Mouse (Mus musculus) layer of hippocampus, adult 8-10 months (tissue): ENCODE measurements around the gene Clcn7. TPM values are rescaled to one million over a fixed set of nuclear protein-coding genes. Genes with fewer than 3 reads are reported as not detected.

Source experiments
- DNase-seq, 2 experiments: peaks; one replicate each; pipeline ENCODE4 v3.0.0; 2022; ENCODE audit warnings: low spot score in 2 of 2
- total RNA-seq, 4 experiments: library from RNA; stranded (reverse); gene quantifications; 2 replicates each; pipeline ENCODE4 v1.2.4; 2022

Gene Clcn7
- total RNA-seq, 4 experiments from 2014 or later, result 54.7 to 61.5 (median 58.9) TPM

GRCm38 (mm10) chr17:25210680-25211466, 77.7 kb downstream of the Clcn7 start:
- no peak for DNase-seq

GRCm38 (mm10) chr17:25211705-25212104, 78.5 kb downstream of the Clcn7 start:
- DNase-seq, result no peak

Other genes starting within 250 kb of the Clcn7 start
- 10 to 100 TPM; 32.1 to 36.8 (median 33.3) TPM for gene Nubp2, start 247.0 kb upstream of the Clcn7 start, total RNA-seq
- 10 to 100 TPM; 40.6 to 45.3 (median 41.8) TPM for gene Spsb3, start 246.7 kb upstream of the Clcn7 start, total RNA-seq
- gene Eme2, start 238.3 kb upstream of the Clcn7 start, total RNA-seq, result 10 to 100 TPM; 54.6 to 64.3 (median 62.0) TPM
- 10 to 100 TPM; 63.3 to 78.7 (median 73.4) TPM for gene Mrps34, start 238.3 kb upstream of the Clcn7 start, total RNA-seq
- 10 to 100 TPM; 50.9 to 64.2 (median 51.9) TPM for gene Nme3, start 236.9 kb upstream of the Clcn7 start, total RNA-seq
- gene Mapk8ip3, start 196.4 kb upstream of the Clcn7 start, total RNA-seq, result 100 to 1,000 TPM; 384 to 435 (median 406) TPM
- gene Jpt2, start 172.7 kb upstream of the Clcn7 start, total RNA-seq, result 1 to 10 TPM; 5.5 to 8.8 (median 7.9) TPM
- gene Cramp1l, start 117.6 kb upstream of the Clcn7 start, total RNA-seq, result 10 to 100 TPM; 25.2 to 28.6 (median 26.7) TPM
- gene Ift140, start 117.3 kb upstream of the Clcn7 start, total RNA-seq, result 10 to 100 TPM; 22.1 to 25.1 (median 23.5) TPM
- gene Tmem204, start 49.8 kb upstream of the Clcn7 start, total RNA-seq, result 1 to 10 TPM; 7.4 to 9.3 (median 8.1) TPM
- gene Telo2, start 17.4 kb upstream of the Clcn7 start, total RNA-seq, result 10 to 100 TPM; 32.8 to 38.7 (median 36.8) TPM
- gene Ptx4, start 12.6 kb upstream of the Clcn7 start, total RNA-seq, result 1 to 10 TPM in 3 of 4 experiments, under 1 TPM in 1; 0.89 to 3.9 (median 1.8) TPM
- gene Ccdc154, start 29.1 kb downstream of the Clcn7 start, total RNA-seq, result under 1 TPM in 1 of 4 experiments, not detected in 3; 0.18 TPM
- not detected for gene Gm38655, start 42.1 kb downstream of the Clcn7 start, total RNA-seq
- 10 to 100 TPM; 19.7 to 21.1 (median 20.8) TPM for gene BC003965, start 51.2 kb downstream of the Clcn7 start, total RNA-seq
- gene Unkl, start 55.0 kb downstream of the Clcn7 start, total RNA-seq, result 10 to 100 TPM; 36.0 to 42.6 (median 39.6) TPM
- gene Gnptg, start 106.7 kb downstream of the Clcn7 start, total RNA-seq, result 10 to 100 TPM; 70.8 to 79.1 (median 76.3) TPM
- gene Tsr3, start 106.8 kb downstream of the Clcn7 start, total RNA-seq, result 10 to 100 TPM; 22.9 to 28.4 (median 24.9) TPM
- 10 to 100 TPM in 3 of 4 experiments, 1 to 10 TPM in 1; 9.6 to 16.7 (median 11.0) TPM for gene Baiap3, start 123.0 kb downstream of the Clcn7 start, total RNA-seq
- gene Ube2i, start 141.2 kb downstream of the Clcn7 start, total RNA-seq, result 100 to 1,000 TPM; 212 to 231 (median 228) TPM
- gene Prss34, start 165.0 kb downstream of the Clcn7 start, total RNA-seq, result not detected
- gene Prss28, start 175.3 kb downstream of the Clcn7 start, total RNA-seq, result not detected
- not detected for gene Prss29, start 185.3 kb downstream of the Clcn7 start, total RNA-seq
- not detected for gene Tpsab1, start 212.2 kb downstream of the Clcn7 start, total RNA-seq
- 1 to 10 TPM in 1 of 4 experiments, under 1 TPM in 3; 0.31 to 1.0 (median 0.59) TPM for gene Tpsb2, start 232.9 kb downstream of the Clcn7 start, total RNA-seq
- gene Tpsg1, start 235.9 kb downstream of the Clcn7 start, total RNA-seq, result under 1 TPM in 1 of 4 experiments, not detected in 3; 0.47 TPM